15 mouse cellular contexts compared by ENCODE assay signal in genomic region chr19:45565925-45566715, GRCm38 (mm10). TPM values are rescaled to one million over a fixed set of nuclear protein-coding genes. Genes with fewer than 3 reads are reported as not detected.
DNase-seq lines count a peak whose midpoint lies in the region; ATAC-seq and TF ChIP-seq lines count a peak whose summit lies in the region.
"Had no signal": no experiment of that assay in that cellular context is flagged by ENCODE, and none has a peak within 500 bp of the region (broad histone marks: within the 10 kb centered on the region; RNA-seq: fewer than 3 reads in every experiment).

No protein-coding gene starts in this region.

- peaks cover 19% of the 10 kb centered on the region for H3K4me1 ChIP-seq in hindbrain, embryonic 12.5 days
- peaks cover 28% of the 10 kb centered on the region for H3K4me1 ChIP-seq in hindbrain, embryonic 10.5 days (replicated peaks)
- peaks cover 40% of the 10 kb centered on the region for H3K4me1 ChIP-seq in embryonic facial prominence, embryonic 13.5 days
- H3K4me1 ChIP-seq in limb, embryonic 13.5 days = peaks cover 67% of the 10 kb centered on the region
- H3K4me1 ChIP-seq in intestine, postnatal 0 days (replicated peaks; ENCODE audit: control insufficient read depth, insufficient read depth, low read length) = no peaks in the 10 kb centered on the region

- H3K36me3 ChIP-seq in hindbrain, embryonic 12.5 days = no peaks in the 10 kb centered on the region; the same call in 1 of the 2 replicates
- H3K36me3 ChIP-seq in hindbrain, embryonic 10.5 days = peaks cover 13% of the 10 kb centered on the region; the same call in 1 of the 2 replicates
- H3K36me3 ChIP-seq in embryonic facial prominence, embryonic 13.5 days = no peaks in the 10 kb centered on the region
- no peaks in the 10 kb centered on the region for H3K36me3 ChIP-seq in limb, embryonic 13.5 days
- peaks cover 4% of the 10 kb centered on the region; the same call in 1 of the 2 replicates for H3K36me3 ChIP-seq in intestine, postnatal 0 days (ENCODE audit: control insufficient read depth, insufficient read depth)
- H3K36me3 ChIP-seq: heart, embryonic 15.5 days; kidney, embryonic 15.5 days; midbrain, embryonic 15.5 days had no signal

- WGBS in hindbrain, embryonic 12.5 days = 61% methylated on average over 15 of the region's 15 CpGs
- WGBS in hindbrain, embryonic 10.5 days = 65% methylated on average over 15 of the region's 15 CpGs
- whole genome bisulfite sequencing in embryonic facial prominence, embryonic 13.5 days = 57% methylated on average over 15 of the region's 15 CpGs
- WGBS in limb, embryonic 13.5 days = 29% methylated on average over 15 of the region's 15 CpGs
- WGBS in intestine, postnatal 0 days = 70% methylated on average over 15 of the region's 15 CpGs

- H3K9ac ChIP-seq in hindbrain, embryonic 12.5 days = no peak overlapping the region
- H3K9ac ChIP-seq in embryonic facial prominence, embryonic 13.5 days = no peak overlapping the region
- no peak overlapping the region for H3K9ac ChIP-seq in limb, embryonic 13.5 days
- no peak overlapping the region for H3K9ac ChIP-seq in intestine, postnatal 0 days (ENCODE audit: low read depth, low read length)
- H3K9ac ChIP-seq: heart, embryonic 15.5 days; kidney, embryonic 15.5 days; liver, embryonic 13.5 days; midbrain, embryonic 15.5 days had no signal

- no peak for TF ChIP-seq CTCF in intestine, postnatal 0 days (IDR thresholded peaks at IDR 0.05; ENCODE audit: low read depth)

- ATAC-seq in hindbrain, embryonic 12.5 days (ENCODE audit: low FRiP score) = no peak
- no peak for ATAC-seq in embryonic facial prominence, embryonic 13.5 days (ENCODE audit: insufficient number of reproducible peaks, insufficient read depth, low FRiP score, low TSS enrichment, low read depth)
- peak; percentile 46; the same call in 1 of the 2 replicates for ATAC-seq in limb, embryonic 13.5 days (ENCODE audit: low FRiP score, low read depth)
- no peak for ATAC-seq in intestine, postnatal 0 days
- ATAC-seq: activated CD4-positive, CD25-positive, alpha-beta regulatory T cell, adult 4 months; midbrain, embryonic 15.5 days; Patski had no signal

- no peak for DNase-seq in hindbrain, embryonic 10.5 days (ENCODE audit: low spot score)
- peak; percentile 64 to 71 for DNase-seq in cerebellum, postnatal 14 days
- no peak for DNase-seq in left cerebral cortex, adult 11 months (ENCODE audit: low spot score)
- DNase-seq: heart, adult 2 months; liver, embryonic 13.5 days had no signal

- no peaks in the 10 kb centered on the region for H3K9me3 ChIP-seq in hindbrain, embryonic 12.5 days (replicated peaks)
- H3K9me3 ChIP-seq in hindbrain, embryonic 10.5 days = no peaks in the 10 kb centered on the region
- no peaks in the 10 kb centered on the region for H3K9me3 ChIP-seq in embryonic facial prominence, embryonic 13.5 days
- H3K9me3 ChIP-seq in limb, embryonic 13.5 days = no peaks in the 10 kb centered on the region
- H3K9me3 ChIP-seq in intestine, postnatal 0 days (ENCODE audit: control insufficient read depth) = no peaks in the 10 kb centered on the region
- H3K9me3 ChIP-seq: heart, embryonic 15.5 days; kidney, embryonic 15.5 days; liver, embryonic 13.5 days; midbrain, embryonic 15.5 days had no signal

- no peak overlapping the region for H3K4me3 ChIP-seq in hindbrain, embryonic 12.5 days
- no peak overlapping the region for H3K4me3 ChIP-seq in hindbrain, embryonic 10.5 days
- no peak overlapping the region for H3K4me3 ChIP-seq in embryonic facial prominence, embryonic 13.5 days
- no peak overlapping the region for H3K4me3 ChIP-seq in limb, embryonic 13.5 days
- H3K4me3 ChIP-seq in intestine, postnatal 0 days (ENCODE audit: low read depth, low read length) = no peak overlapping the region
- H3K4me3 ChIP-seq: erythroblast, embryonic 14.5 days; heart, adult 2 months; heart, embryonic 15.5 days; kidney, embryonic 15.5 days; liver, embryonic 13.5 days; midbrain, embryonic 15.5 days had no signal

- H3K27me3 ChIP-seq in hindbrain, embryonic 12.5 days = peaks cover 4% of the 10 kb centered on the region; the same call in 1 of the 2 replicates
- peaks cover 73% of the 10 kb centered on the region for H3K27me3 ChIP-seq in hindbrain, embryonic 10.5 days (ENCODE audit: insufficient read depth, poor library complexity, severe bottlenecking)
- no peaks in the 10 kb centered on the region for H3K27me3 ChIP-seq in embryonic facial prominence, embryonic 13.5 days
- no peaks in the 10 kb centered on the region for H3K27me3 ChIP-seq in limb, embryonic 13.5 days
- H3K27me3 ChIP-seq in intestine, postnatal 0 days (replicated peaks; ENCODE audit: control insufficient read depth, insufficient read depth, low read length) = no peaks in the 10 kb centered on the region
- H3K27me3 ChIP-seq: heart, embryonic 15.5 days; kidney, embryonic 15.5 days; liver, embryonic 13.5 days; Patski had no signal

- peak overlapping the region; percentile 19; the same call in 1 of the 2 replicates for H3K27ac ChIP-seq in hindbrain, embryonic 12.5 days
- H3K27ac ChIP-seq in hindbrain, embryonic 10.5 days = no peak overlapping the region; the same call in 1 of the 2 replicates
- peak overlapping the region; percentile 11; the same call in 1 of the 2 replicates for H3K27ac ChIP-seq in embryonic facial prominence, embryonic 13.5 days
- H3K27ac ChIP-seq in limb, embryonic 13.5 days = peak overlapping the region; percentile 12; the same call in 1 of the 2 replicates
- no peak overlapping the region for H3K27ac ChIP-seq in intestine, postnatal 0 days (ENCODE audit: low read depth, low read length)
- H3K27ac ChIP-seq: heart, adult 2 months; heart, embryonic 15.5 days; kidney, embryonic 15.5 days; liver, embryonic 13.5 days; midbrain, embryonic 15.5 days had no signal

- no peak overlapping the region for H3K4me2 ChIP-seq in hindbrain, embryonic 12.5 days (replicated peaks)
- no peak overlapping the region for H3K4me2 ChIP-seq in embryonic facial prominence, embryonic 13.5 days
- H3K4me2 ChIP-seq in limb, embryonic 13.5 days (replicated peaks) = peak overlapping the region; percentile 15
- no peak overlapping the region for H3K4me2 ChIP-seq in intestine, postnatal 0 days (replicated peaks; ENCODE audit: low read depth)
- H3K4me2 ChIP-seq: heart, embryonic 15.5 days; kidney, embryonic 15.5 days; liver, embryonic 13.5 days; midbrain, embryonic 15.5 days had no signal

RNA-seq across cellular contexts. Expression of gene Gm17018, which starts 5.7 kb away (rescaled TPM):
- polyA plus RNA-seq in hindbrain, embryonic 12.5 days (2016; fragmentation: Nextera tagmentation; extraction: Ambion mirVana) = 56.1 and 63.0 TPM in 2 replicates
- polyA plus RNA-seq in hindbrain, embryonic 10.5 days (2016; fragmentation: Nextera tagmentation; extraction: Ambion mirVana) = 48.8 and 62.1 TPM in 2 replicates
- polyA plus RNA-seq in embryonic facial prominence, embryonic 13.5 days (2015; fragmentation: Nextera tagmentation; extraction: Ambion mirVana) = 45.5 and 45.6 TPM in 2 replicates
- polyA plus RNA-seq in limb, embryonic 13.5 days (2015; fragmentation: Nextera tagmentation; extraction: Ambion mirVana) = 45.0 and 47.7 TPM in 2 replicates
- polyA plus RNA-seq in intestine, postnatal 0 days (2015; fragmentation: Nextera tagmentation; extraction: Ambion mirVana) = 24.7 and 27.1 TPM in 2 replicates

RNA-seq across cellular contexts. Expression of gene Poll, which starts 5.8 kb away (rescaled TPM):
- 14.9 and 16.5 TPM in 2 replicates for polyA plus RNA-seq in hindbrain, embryonic 12.5 days (2016; fragmentation: Nextera tagmentation; extraction: Ambion mirVana)
- polyA plus RNA-seq in hindbrain, embryonic 10.5 days (2016; fragmentation: Nextera tagmentation; extraction: Ambion mirVana) = 21.5 and 21.6 TPM in 2 replicates
- 13.5 and 14.4 TPM in 2 replicates for polyA plus RNA-seq in embryonic facial prominence, embryonic 13.5 days (2015; fragmentation: Nextera tagmentation; extraction: Ambion mirVana)
- 14.5 and 16.1 TPM in 2 replicates for polyA plus RNA-seq in limb, embryonic 13.5 days (2015; fragmentation: Nextera tagmentation; extraction: Ambion mirVana)
- polyA plus RNA-seq in intestine, postnatal 0 days (2015; fragmentation: Nextera tagmentation; extraction: Ambion mirVana) = 5.8 and 6.0 TPM in 2 replicates

Comparison
In these comparisons a context has a peak if more than half of its experiments do, and no peak if none do; other contexts are left out.
1. H3K27ac ChIP-seq: peak in hindbrain, embryonic 12.5 days (single experiment), embryonic facial prominence, embryonic 13.5 days (single experiment) and limb, embryonic 13.5 days (single experiment); none in hindbrain, embryonic 10.5 days (single experiment) and intestine, postnatal 0 days (single experiment).
2. DNase-seq: peak in cerebellum, postnatal 14 days (2 of 2); none in hindbrain, embryonic 10.5 days (single experiment) and left cerebral cortex, adult 11 months (single experiment).